Mouse (Mus musculus) MEL (cell line): ENCODE results near the gene Mtcl1.

Experiments
- MYC ChIP-seq: IDR thresholded peaks from 2 replicates; pipeline ENCODE4 v1.6.1; 2011; ENCODE audit warnings: low read depth, mild to moderate bottlenecking, low read length, improper control_type of control experiment, moderate library complexity
- SMC3 ChIP-seq: IDR thresholded peaks from 2 replicates; pipeline ENCODE4 v1.6.1; 2011; ENCODE audit warnings: low read depth, low read length, improper control_type of control experiment
- TAL1 ChIP-seq: IDR thresholded peaks from 2 replicates; pipeline ENCODE4 v1.6.1; 2012; ENCODE audit warnings: mild to moderate bottlenecking, inconsistent platforms, low read length, moderate library complexity, mixed read lengths

DNA sequence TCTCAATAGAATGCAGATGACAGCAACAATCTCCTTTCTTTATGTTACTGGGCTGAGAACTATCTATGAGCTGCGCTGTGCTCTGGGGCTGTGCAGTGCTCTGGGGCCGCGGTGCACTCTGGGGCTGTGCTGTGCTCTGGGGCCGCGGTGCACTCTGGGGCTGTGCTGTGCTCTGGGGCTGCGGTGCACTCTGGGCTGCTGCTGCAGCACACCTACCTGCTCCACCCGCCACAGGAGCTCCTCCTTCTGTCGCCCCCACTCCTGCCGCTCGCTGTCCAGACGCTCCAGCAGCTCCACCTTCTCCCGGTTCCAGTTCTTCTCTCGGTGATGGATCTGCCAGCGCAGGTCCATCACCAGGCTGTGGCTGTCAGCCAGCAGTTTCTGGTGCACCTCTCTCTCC, 95.6 kb downstream of the Mtcl1 start:
- no peak for TF ChIP-seq TAL1
- TF ChIP-seq MYC, result no peak
- no peak for TF ChIP-seq SMC3
